Mouse (Mus musculus): ENCODE data around the gene Tyw1.
A peak's percentile ranks its signal among the peaks of the same experiment; 100 is the strongest.

Tyw1 gene

GRCm38 (mm10) chr5:130314926-130315325, 59.5 kb downstream of the Tyw1 start:
- peak; percentile 39 for DNase-seq (ENCODE audit: low read depth, low spot score)

- no peak for DNase-seq (ENCODE audit: low read depth, low spot score)
Observed at GRCm38 (mm10) chr5:130316321-130316720, 60.9 kb downstream of the Tyw1 start.

GRCm38 (mm10) chr5:130319783-130320182, 64.4 kb downstream of the Tyw1 start:
- no peak for DNase-seq (ENCODE audit: low read depth, low spot score)

GRCm38 (mm10) chr5:130320485-130320884, 65.1 kb downstream of the Tyw1 start:
- peak; percentile 12 for DNase-seq (ENCODE audit: low read depth, low spot score)

GRCm38 (mm10) chr5:130325486-130325885, 70.1 kb downstream of the Tyw1 start:
- no peak for DNase-seq (ENCODE audit: low read depth, low spot score)

GRCm38 (mm10) chr5:130327615-130328263, 72.3 kb downstream of the Tyw1 start:
- no peak for DNase-seq (ENCODE audit: low read depth, low spot score)

- no peak for DNase-seq (ENCODE audit: low read depth, low spot score)
Observed at GRCm38 (mm10) chr5:130328366-130328765, 72.9 kb downstream of the Tyw1 start.

GRCm38 (mm10) chr5:130329889-130330288, 74.5 kb downstream of the Tyw1 start:
- no peak for DNase-seq (ENCODE audit: low read depth, low spot score)

GRCm38 (mm10) chr5:130330801-130331200, 75.4 kb downstream of the Tyw1 start:
- DNase-seq (ENCODE audit: low read depth, low spot score): no peak

- no peak for DNase-seq (ENCODE audit: low read depth, low spot score)
Observed at GRCm38 (mm10) chr5:130331206-130331605, 75.8 kb downstream of the Tyw1 start.

GRCm38 (mm10) chr5:130333566-130333965, 78.1 kb downstream of the Tyw1 start:
- DNase-seq (ENCODE audit: low read depth, low spot score): no peak

- DNase-seq (ENCODE audit: low read depth, low spot score): no peak
Observed at GRCm38 (mm10) chr5:130333971-130334370, 78.6 kb downstream of the Tyw1 start.

- no peak for DNase-seq (ENCODE audit: low read depth, low spot score)
Observed at GRCm38 (mm10) chr5:130335462-130335861, 80.0 kb downstream of the Tyw1 start.

GRCm38 (mm10) chr5:130340656-130341055, 85.2 kb downstream of the Tyw1 start:
- no peak for DNase-seq (ENCODE audit: low read depth, low spot score)

GRCm38 (mm10) chr5:130344999-130345398, 89.6 kb downstream of the Tyw1 start:
- DNase-seq (ENCODE audit: low read depth, low spot score): no peak

GRCm38 (mm10) chr5:130345871-130346270, 90.5 kb downstream of the Tyw1 start:
- no peak for DNase-seq (ENCODE audit: low read depth, low spot score)

- peak; percentile 8 for DNase-seq (ENCODE audit: low read depth, low spot score)
Observed at GRCm38 (mm10) chr5:130355223-130355622, 99.8 kb downstream of the Tyw1 start.

- no peak for DNase-seq (ENCODE audit: low read depth, low spot score)
Observed at GRCm38 (mm10) chr5:130363111-130363510, 107.7 kb downstream of the Tyw1 start.

GRCm38 (mm10) chr5:130363773-130364172, 108.4 kb downstream of the Tyw1 start:
- no peak for DNase-seq (ENCODE audit: low read depth, low spot score)

- DNase-seq (ENCODE audit: low read depth, low spot score): no peak
Observed at GRCm38 (mm10) chr5:130368236-130368635, 112.8 kb downstream of the Tyw1 start.

- DNase-seq (ENCODE audit: low read depth, low spot score): no peak
Observed at GRCm38 (mm10) chr5:130369237-130369636, 113.8 kb downstream of the Tyw1 start, which contains the start of gene Caln1. Caln1 (plus strand) TSS chr5:130369455.

GRCm38 (mm10) chr5:130375411-130375810, 120.0 kb downstream of the Tyw1 start:
- DNase-seq (ENCODE audit: low read depth, low spot score): no peak

GRCm38 (mm10) chr5:130384222-130384912, 128.9 kb downstream of the Tyw1 start, which contains the start of gene A330070K13Rik:
A330070K13Rik (minus strand) TSS chr5:130384631.
- no peak for DNase-seq (ENCODE audit: low read depth, low spot score)
